Mouse (Mus musculus): ENCODE data around the gene Tbcc. TPM values are rescaled to one million over a fixed set of nuclear protein-coding genes. Genes with fewer than 3 reads are reported as not detected.

Tbcc gene
- 21.9 TPM for polyA plus RNA-seq (2014; fragmentation: Illumina TruSeq; extraction: RNeasy Lipid Tissue Mini Kit (QIAGEN cat#74804); ENCODE audit: low read depth, low replicate concordance)

DNA sequence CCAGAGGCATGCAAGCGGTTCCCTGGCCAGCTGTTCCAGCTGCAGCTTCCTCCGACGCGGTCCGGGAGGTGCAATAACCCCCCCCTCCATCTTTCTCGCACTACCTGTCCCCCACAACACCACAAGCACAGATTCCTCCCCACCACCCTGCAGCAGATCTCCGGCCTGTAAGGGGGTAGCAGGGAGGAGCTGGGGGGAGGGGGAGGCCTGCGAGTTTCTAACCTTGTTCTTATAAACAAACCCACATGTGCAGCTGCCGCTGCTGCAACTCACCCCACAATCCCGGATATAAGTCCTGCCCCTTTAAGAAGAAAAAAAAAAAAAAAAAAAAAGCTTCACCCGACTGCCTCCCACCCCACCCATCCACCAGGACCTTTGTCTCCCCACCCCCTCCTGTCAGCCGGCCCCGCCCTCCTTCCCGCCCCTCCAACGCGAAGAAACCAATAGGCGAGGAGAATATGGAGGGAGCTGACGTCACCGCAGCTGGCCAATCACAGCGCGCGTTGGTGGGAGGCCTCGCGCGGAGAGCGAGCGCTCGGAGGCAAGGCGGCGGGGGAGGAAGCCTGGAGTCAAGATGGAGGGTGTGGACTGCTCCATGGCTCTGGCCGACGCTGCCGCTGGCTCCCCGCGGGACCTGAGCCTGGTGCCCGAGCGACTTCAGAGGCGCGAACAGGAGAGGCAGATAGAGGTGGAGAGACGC, at the start of gene Tbcc:
Tbcc (plus strand) TSS at position 569 of the 700 bp plus-strand sequence.

DNA sequence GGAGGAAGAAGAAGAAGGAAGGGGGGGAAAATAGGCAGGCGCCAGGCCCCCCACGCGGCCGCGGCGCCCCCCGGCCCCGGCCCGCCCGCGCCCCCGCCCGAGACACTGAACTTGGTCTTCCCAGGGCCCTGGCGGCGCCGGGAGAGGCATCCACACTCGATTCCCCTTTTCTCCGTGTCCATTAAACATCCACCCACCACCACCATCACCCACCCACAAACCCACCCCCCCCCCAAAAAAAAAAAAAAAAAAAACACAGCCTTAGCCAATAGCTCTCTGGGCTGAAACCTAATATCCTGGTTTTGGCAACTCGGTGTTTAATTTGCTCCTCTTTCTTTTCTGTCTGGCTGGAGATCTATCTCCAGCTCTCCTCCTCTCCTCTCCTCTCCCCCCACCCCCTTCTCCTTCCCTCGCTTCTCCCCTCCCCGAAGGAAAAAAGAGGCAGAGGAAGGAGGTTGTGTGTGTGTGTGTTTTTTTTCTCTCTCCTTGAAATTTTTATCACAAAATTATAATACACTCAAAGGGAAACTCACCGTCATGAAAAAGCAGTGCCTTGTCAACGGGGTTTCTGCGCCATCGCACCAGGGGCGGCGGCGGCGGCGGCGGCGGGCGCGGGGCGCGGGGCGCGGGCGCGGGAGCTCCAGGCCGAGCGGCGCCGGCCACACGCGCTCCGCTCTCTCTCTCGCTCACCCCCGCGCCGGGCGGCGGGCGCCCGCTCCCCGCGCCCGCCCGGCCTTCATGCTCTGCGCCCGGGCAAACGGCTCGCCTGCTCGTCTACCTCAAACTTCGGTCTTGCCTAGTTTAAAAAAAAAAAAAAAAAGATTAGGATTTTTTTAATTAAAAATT, 32.4 kb upstream of the Tbcc start, which contains the start of gene Bicral:
Bicral (minus strand) TSS at position 580 of the 846 bp plus-strand sequence.

DNA sequence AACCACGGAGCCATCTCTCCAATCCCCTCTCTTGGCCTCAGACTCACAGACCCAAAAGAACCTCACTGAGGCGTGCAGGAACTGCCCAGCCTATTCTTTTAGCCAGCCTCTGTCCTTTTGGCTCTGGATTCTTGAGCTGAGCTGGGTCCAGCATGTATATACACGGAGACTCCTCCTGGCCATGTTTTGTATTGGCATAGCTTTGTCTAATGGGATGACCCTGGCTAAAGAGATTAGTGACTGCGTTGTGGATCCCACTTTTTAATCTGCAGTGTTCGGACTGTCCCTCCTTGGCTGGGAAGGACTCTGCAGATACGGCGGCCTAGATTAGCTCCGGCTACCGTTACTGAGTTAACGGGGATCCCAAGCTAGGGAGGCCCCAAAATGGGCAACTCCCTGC, 19.7 kb downstream of the Tbcc start, which contains the start of gene Prph2:
Prph2 (plus strand) TSS at position 274 of the 400 bp plus-strand sequence.

Other genes with a start within 250 kb of the Tbcc start
- gene Klc4, start 244.7 kb upstream of the Tbcc start, polyA plus RNA-seq (2014; fragmentation: Illumina TruSeq; extraction: RNeasy Lipid Tissue Mini Kit (QIAGEN cat#74804); ENCODE audit: low read depth, low replicate concordance), result 24.0 TPM
- 54.7 TPM for gene Mrpl2, start 244.5 kb upstream of the Tbcc start, polyA plus RNA-seq (2014; fragmentation: Illumina TruSeq; extraction: RNeasy Lipid Tissue Mini Kit (QIAGEN cat#74804); ENCODE audit: low read depth, low replicate concordance)
- gene Cul7, start 240.3 kb upstream of the Tbcc start, polyA plus RNA-seq (2014; fragmentation: Illumina TruSeq; extraction: RNeasy Lipid Tissue Mini Kit (QIAGEN cat#74804); ENCODE audit: low read depth, low replicate concordance), result 36.8 TPM
- gene Rrp36, start 216.3 kb upstream of the Tbcc start, polyA plus RNA-seq (2014; fragmentation: Illumina TruSeq; extraction: RNeasy Lipid Tissue Mini Kit (QIAGEN cat#74804); ENCODE audit: low read depth, low replicate concordance), result 23.4 TPM
- 127 TPM for gene Mea1, start 211.9 kb upstream of the Tbcc start, polyA plus RNA-seq (2014; fragmentation: Illumina TruSeq; extraction: RNeasy Lipid Tissue Mini Kit (QIAGEN cat#74804); ENCODE audit: low read depth, low replicate concordance)
- 58.3 TPM for gene Klhdc3, start 209.8 kb upstream of the Tbcc start, polyA plus RNA-seq (2014; fragmentation: Illumina TruSeq; extraction: RNeasy Lipid Tissue Mini Kit (QIAGEN cat#74804); ENCODE audit: low read depth, low replicate concordance)
- gene Ppp2r5d, start 185.6 kb upstream of the Tbcc start, polyA plus RNA-seq (2014; fragmentation: Illumina TruSeq; extraction: RNeasy Lipid Tissue Mini Kit (QIAGEN cat#74804); ENCODE audit: low read depth, low replicate concordance), result 35.1 TPM
- 26.6 TPM for gene Pex6, start 179.2 kb upstream of the Tbcc start, polyA plus RNA-seq (2014; fragmentation: Illumina TruSeq; extraction: RNeasy Lipid Tissue Mini Kit (QIAGEN cat#74804); ENCODE audit: low read depth, low replicate concordance)
- 7.1 TPM for gene Gnmt, start 161.5 kb upstream of the Tbcc start, polyA plus RNA-seq (2014; fragmentation: Illumina TruSeq; extraction: RNeasy Lipid Tissue Mini Kit (QIAGEN cat#74804); ENCODE audit: low read depth, low replicate concordance)
- gene Cnpy3, start 138.5 kb upstream of the Tbcc start, polyA plus RNA-seq (2014; fragmentation: Illumina TruSeq; extraction: RNeasy Lipid Tissue Mini Kit (QIAGEN cat#74804); ENCODE audit: low read depth, low replicate concordance), result 58.1 TPM
- not detected for gene Ptcra, start 127.0 kb upstream of the Tbcc start, polyA plus RNA-seq (2014; fragmentation: Illumina TruSeq; extraction: RNeasy Lipid Tissue Mini Kit (QIAGEN cat#74804); ENCODE audit: low read depth, low replicate concordance)
- 54.6 TPM for gene 2310039H08Rik, start 118.0 kb upstream of the Tbcc start, polyA plus RNA-seq (2014; fragmentation: Illumina TruSeq; extraction: RNeasy Lipid Tissue Mini Kit (QIAGEN cat#74804); ENCODE audit: low read depth, low replicate concordance)
- 48.1 TPM for gene Rpl7l1, start 108.0 kb upstream of the Tbcc start, polyA plus RNA-seq (2014; fragmentation: Illumina TruSeq; extraction: RNeasy Lipid Tissue Mini Kit (QIAGEN cat#74804); ENCODE audit: low read depth, low replicate concordance)
- gene Bicral, start 32.2 kb upstream of the Tbcc start, polyA plus RNA-seq (2014; fragmentation: Illumina TruSeq; extraction: RNeasy Lipid Tissue Mini Kit (QIAGEN cat#74804); ENCODE audit: low read depth, low replicate concordance), result 13.4 TPM
- gene Prph2, start 19.8 kb downstream of the Tbcc start, polyA plus RNA-seq (2014; fragmentation: Illumina TruSeq; extraction: RNeasy Lipid Tissue Mini Kit (QIAGEN cat#74804); ENCODE audit: low read depth, low replicate concordance), result not detected
- gene Ubr2, start 119.9 kb downstream of the Tbcc start, polyA plus RNA-seq (2014; fragmentation: Illumina TruSeq; extraction: RNeasy Lipid Tissue Mini Kit (QIAGEN cat#74804); ENCODE audit: low read depth, low replicate concordance), result 25.5 TPM

Measured in adipose tissue, adult 10 weeks (tissue).